Mouse (Mus musculus): ENCODE measurements around the gene Pld2. TPM values are rescaled to one million over a fixed set of nuclear protein-coding genes. Genes with fewer than 3 reads are reported as not detected.

The Pld2 gene
- polyA plus RNA-seq, 1 experiment from 2014 or later: 10.8 TPM

GRCm38 (mm10) chr11:70583022-70583714 is 43.3 kb downstream of the Pld2 start:
- Histone ChIP-seq H3K4me3 (ENCODE audit: low read depth, low read length) (no peak overlapping the region), H3K4me2 (replicated peaks; ENCODE audit: low read depth, low read length) (no peak overlapping the region), H3K9me3 (ENCODE audit: low read length) (no peaks in the 10 kb centered on the region), H3K27me3 (replicated peaks; ENCODE audit: insufficient read depth, low read length) (no peaks in the 10 kb centered on the region), H3K36me3 (ENCODE audit: insufficient read depth, low read length) (no peaks in the 10 kb centered on the region), H3K27ac (ENCODE audit: low read length) (peak overlapping the region; percentile 28), H3K9ac (replicated peaks; ENCODE audit: low read depth) (no peak overlapping the region), H3K4me1 (ENCODE audit: insufficient read depth, low read depth, low read length) (peaks cover 34% of the 10 kb centered on the region)
- peak; percentile 10 for DNase-seq (ENCODE audit: low spot score)
- no peak for TF ChIP-seq CTCF (IDR thresholded peaks at IDR 0.05)
- no peak for TF ChIP-seq EP300 (IDR thresholded peaks at IDR 0.05)
- no peak for ATAC-seq
- WGBS: 26% methylated on average over 6 of the region's 6 CpGs

GRCm38 (mm10) chr11:70583775-70584174 is 43.9 kb downstream of the Pld2 start:
- no peak overlapping the region for H3K4me2 ChIP-seq (replicated peaks; ENCODE audit: low read depth, low read length)

GRCm38 (mm10) chr11:70585457-70585856 is 45.6 kb downstream of the Pld2 start:
- DNase-seq (ENCODE audit: low spot score) (peak; percentile 74), ATAC-seq (peak; percentile 81)
- Histone ChIP-seq H3K36me3 (ENCODE audit: insufficient read depth, low read length) (no peaks in the 10 kb centered on the region), H3K4me3 (ENCODE audit: low read depth, low read length) (no peak overlapping the region), H3K9ac (replicated peaks; ENCODE audit: low read depth) (no peak overlapping the region), H3K4me1 (ENCODE audit: insufficient read depth, low read depth, low read length) (peaks cover 19% of the 10 kb centered on the region; the same call in 1 of the 2 replicates), H3K27me3 (replicated peaks; ENCODE audit: insufficient read depth, low read length) (no peaks in the 10 kb centered on the region), H3K4me2 (replicated peaks; ENCODE audit: low read depth, low read length) (no peak overlapping the region), H3K9me3 (ENCODE audit: low read length) (no peaks in the 10 kb centered on the region), H3K27ac (ENCODE audit: low read length) (no peak overlapping the region; the same call in 1 of the 2 replicates)
- TF ChIP-seq CTCF (IDR thresholded peaks at IDR 0.05): no peak
- no peak for TF ChIP-seq EP300 (IDR thresholded peaks at IDR 0.05)
- WGBS: 17% methylated on average over 7 of the region's 7 CpGs

More at GRCm38 (mm10) chr11:70583775-70584174, 43.9 kb downstream of the Pld2 start:
- Histone ChIP-seq H3K27me3 (replicated peaks; ENCODE audit: insufficient read depth, low read length) (no peaks in the 10 kb centered on the region), H3K9ac (replicated peaks; ENCODE audit: low read depth) (no peak overlapping the region), H3K4me1 (ENCODE audit: insufficient read depth, low read depth, low read length) (peaks cover 29% of the 10 kb centered on the region), H3K9me3 (ENCODE audit: low read length) (no peaks in the 10 kb centered on the region), H3K4me3 (ENCODE audit: low read depth, low read length) (no peak overlapping the region), H3K27ac (ENCODE audit: low read length) (peak overlapping the region; percentile 28), H3K36me3 (ENCODE audit: insufficient read depth, low read length) (no peaks in the 10 kb centered on the region)
- ATAC-seq: peak; percentile 55; the same call in 1 of the 2 replicates
- WGBS: 64% methylated on average over 7 of the region's 7 CpGs
- peak; percentile 68 for DNase-seq (ENCODE audit: low spot score)
- TF ChIP-seq CTCF (IDR thresholded peaks at IDR 0.05) (peak; percentile 58), EP300 (IDR thresholded peaks at IDR 0.05) (no peak)

GRCm38 (mm10) chr11:70586261-70586660 is 46.4 kb downstream of the Pld2 start:
- no peak overlapping the region for H3K9ac ChIP-seq (replicated peaks; ENCODE audit: low read depth)
- no peak overlapping the region for H3K4me3 ChIP-seq (ENCODE audit: low read depth, low read length)
- H3K4me1 ChIP-seq (ENCODE audit: insufficient read depth, low read depth, low read length): peaks cover 19% of the 10 kb centered on the region; the same call in 1 of the 2 replicates
- no peak for TF ChIP-seq EP300 (IDR thresholded peaks at IDR 0.05)
- no peak for TF ChIP-seq CTCF (IDR thresholded peaks at IDR 0.05)
- DNase-seq (ENCODE audit: low spot score): no peak
- ATAC-seq: no peak
- no peak overlapping the region for H3K4me2 ChIP-seq (replicated peaks; ENCODE audit: low read depth, low read length)
- no peaks in the 10 kb centered on the region for H3K36me3 ChIP-seq (ENCODE audit: insufficient read depth, low read length)
- H3K27me3 ChIP-seq (replicated peaks; ENCODE audit: insufficient read depth, low read length): no peaks in the 10 kb centered on the region
- WGBS: 78% methylated on average over 3 of the region's 3 CpGs
- H3K9me3 ChIP-seq (ENCODE audit: low read length): no peaks in the 10 kb centered on the region
- H3K27ac ChIP-seq (ENCODE audit: low read length): no peak overlapping the region

GRCm38 (mm10) chr11:70586954-70587353 is 47.1 kb downstream of the Pld2 start:
- DNase-seq (ENCODE audit: low spot score) (no peak), ATAC-seq (no peak)
- Histone ChIP-seq H3K27me3 (replicated peaks; ENCODE audit: insufficient read depth, low read length) (no peaks in the 10 kb centered on the region), H3K9ac (replicated peaks; ENCODE audit: low read depth) (no peak overlapping the region), H3K27ac (ENCODE audit: low read length) (no peak overlapping the region), H3K4me2 (replicated peaks; ENCODE audit: low read depth, low read length) (no peak overlapping the region), H3K36me3 (ENCODE audit: insufficient read depth, low read length) (no peaks in the 10 kb centered on the region), H3K9me3 (ENCODE audit: low read length) (no peaks in the 10 kb centered on the region), H3K4me1 (ENCODE audit: insufficient read depth, low read depth, low read length) (peaks cover 19% of the 10 kb centered on the region; the same call in 1 of the 2 replicates), H3K4me3 (ENCODE audit: low read depth, low read length) (no peak overlapping the region)
- 56% methylated on average over 5 of the region's 5 CpGs for WGBS
- TF ChIP-seq CTCF (IDR thresholded peaks at IDR 0.05) (no peak), EP300 (IDR thresholded peaks at IDR 0.05) (no peak)

GRCm38 (mm10) chr11:70591733-70592132 is 51.9 kb downstream of the Pld2 start:
- TF ChIP-seq EP300 (IDR thresholded peaks at IDR 0.05) (no peak), CTCF (IDR thresholded peaks at IDR 0.05) (no peak)
- Histone ChIP-seq H3K36me3 (ENCODE audit: insufficient read depth, low read length) (no peaks in the 10 kb centered on the region), H3K4me3 (ENCODE audit: low read depth, low read length) (no peak overlapping the region), H3K27ac (ENCODE audit: low read length) (no peak overlapping the region), H3K9me3 (ENCODE audit: low read length) (no peaks in the 10 kb centered on the region), H3K4me2 (replicated peaks; ENCODE audit: low read depth, low read length) (no peak overlapping the region), H3K4me1 (ENCODE audit: insufficient read depth, low read depth, low read length) (peaks cover 6% of the 10 kb centered on the region; the same call in 1 of the 2 replicates), H3K27me3 (replicated peaks; ENCODE audit: insufficient read depth, low read length) (no peaks in the 10 kb centered on the region), H3K9ac (replicated peaks; ENCODE audit: low read depth) (no peak overlapping the region)
- no peak for ATAC-seq
- WGBS: 81% methylated on average over 1 of the region's 1 CpGs
- no peak for DNase-seq (ENCODE audit: low spot score)
